Mouse (Mus musculus) mouse embryonic stem cell (cell line): ENCODE data around the gene Trib3.

ENCODE experiments used
- in situ Hi-C, 2 experiments: fragments of 300-500 bp; cut with MboI; formaldehyde crosslinking; loops; 1 replicate in 1 of 2; 3 replicates in 1 of 2; pipeline ENCODE4 v1.14.3; 2019 to 2020; ENCODE audit warnings: low sequenced_read_pairs in 2 of 2, low pct_unique_long_range_greater_than_20kb in 1 of 2, mixed read lengths in 1 of 2; ENCODE audit not compliant: unreplicated experiment in 1 of 2

Trib3 gene

DNA sequence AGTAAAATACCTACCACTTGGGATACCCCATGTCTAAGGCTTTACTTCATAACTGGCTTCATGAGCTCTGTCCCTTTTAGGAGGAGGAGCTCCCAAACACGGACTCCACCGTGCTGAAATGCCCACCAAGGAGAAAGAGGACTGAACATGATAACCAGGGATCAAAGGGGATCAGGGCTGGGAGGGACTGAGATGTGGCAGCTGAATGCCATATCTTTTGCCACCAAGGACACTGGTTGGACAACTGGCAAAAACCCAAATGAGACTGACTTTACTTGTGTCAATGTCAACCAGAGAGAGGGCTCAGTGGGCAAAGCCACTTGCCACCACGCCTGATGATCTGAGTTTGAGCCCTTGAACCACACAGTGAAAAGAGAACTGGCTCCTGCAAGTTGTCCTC lies 19.0 kb downstream of the Trib3 start:
- in situ Hi-C loops = no loop called here

DNA sequence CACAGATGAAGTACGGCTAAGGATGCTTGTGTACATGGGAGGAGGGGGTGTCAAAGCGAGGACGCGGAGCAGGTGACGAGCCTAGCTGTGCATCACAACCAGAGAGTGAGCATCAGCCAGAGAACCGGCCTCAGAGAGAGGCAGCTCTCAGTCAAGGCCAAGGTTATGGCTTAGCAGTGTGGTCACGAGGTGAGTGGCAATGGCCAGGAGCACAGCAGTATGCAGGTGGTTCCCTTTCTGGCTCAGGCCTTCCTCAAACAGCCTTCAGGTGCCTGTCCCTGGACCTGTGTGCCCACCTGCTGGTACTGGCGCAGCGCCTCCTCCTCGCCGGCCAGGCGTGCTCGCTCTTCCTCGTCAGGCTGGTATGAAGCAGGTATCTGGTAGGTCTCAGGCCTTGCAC lies 19.9 kb downstream of the Trib3 start:
- in situ Hi-C loops = no loop called here

DNA sequence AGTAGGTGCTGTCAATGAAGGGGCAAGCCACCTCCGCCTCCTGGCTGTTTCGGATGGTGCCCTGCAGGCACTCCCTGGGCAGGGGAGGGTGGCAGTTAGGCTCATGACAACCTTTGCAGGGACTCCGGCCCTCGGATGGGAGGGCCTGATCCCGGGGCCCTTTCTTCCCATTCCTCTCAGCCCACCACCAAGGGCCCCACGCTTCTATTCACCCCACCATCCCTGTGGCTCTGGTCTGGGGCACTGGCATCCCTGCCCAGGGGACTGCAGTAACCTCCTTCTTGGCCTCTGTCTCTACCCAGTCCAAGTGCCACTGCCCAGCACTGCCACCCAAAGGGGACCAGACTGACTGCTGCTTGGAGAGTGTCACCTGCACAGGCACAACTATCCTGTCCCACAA lies 21.6 kb downstream of the Trib3 start:
- in situ Hi-C loops = no loop called here

DNA sequence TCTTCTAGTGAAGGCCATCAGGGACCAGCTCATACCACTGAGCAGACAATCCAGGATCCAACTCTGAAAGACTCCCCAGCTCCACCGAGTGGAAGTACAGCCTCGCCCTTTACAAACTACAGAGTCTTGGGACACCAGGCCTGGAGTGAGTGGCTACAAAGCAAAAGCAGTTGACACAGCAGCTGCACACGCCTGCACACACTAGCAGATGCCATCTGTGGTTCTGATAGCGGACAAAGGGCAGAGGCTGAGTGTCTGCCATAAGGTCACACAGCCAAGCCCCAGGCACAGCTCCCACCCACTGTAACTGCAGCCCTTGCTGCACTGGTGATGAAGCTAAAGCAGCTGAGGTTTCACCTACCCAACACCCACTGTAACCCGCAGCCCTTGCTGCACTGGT lies 22.3 kb downstream of the Trib3 start:
- in situ Hi-C loops = no loop called here

DNA sequence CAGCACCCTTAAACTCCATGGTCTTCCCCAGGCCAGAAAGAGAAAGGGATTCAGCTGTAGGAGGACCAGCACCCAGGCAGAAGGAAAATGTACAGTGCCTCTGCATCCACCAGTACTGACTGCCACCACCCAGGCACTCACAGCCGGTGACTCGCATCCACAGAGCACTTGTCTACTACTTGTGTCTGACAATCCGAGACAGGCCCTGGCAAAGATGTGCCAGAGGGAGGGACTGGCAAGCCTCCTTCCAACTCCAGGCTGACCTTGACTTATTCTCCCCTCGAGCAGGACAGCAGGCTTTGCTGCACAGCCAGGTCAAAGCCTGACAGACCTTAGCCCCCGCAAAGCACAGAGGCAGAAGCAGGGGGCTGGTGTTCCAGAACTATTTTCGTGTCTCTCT lies 26.8 kb downstream of the Trib3 start:
- in situ Hi-C loops = no loop called here

DNA sequence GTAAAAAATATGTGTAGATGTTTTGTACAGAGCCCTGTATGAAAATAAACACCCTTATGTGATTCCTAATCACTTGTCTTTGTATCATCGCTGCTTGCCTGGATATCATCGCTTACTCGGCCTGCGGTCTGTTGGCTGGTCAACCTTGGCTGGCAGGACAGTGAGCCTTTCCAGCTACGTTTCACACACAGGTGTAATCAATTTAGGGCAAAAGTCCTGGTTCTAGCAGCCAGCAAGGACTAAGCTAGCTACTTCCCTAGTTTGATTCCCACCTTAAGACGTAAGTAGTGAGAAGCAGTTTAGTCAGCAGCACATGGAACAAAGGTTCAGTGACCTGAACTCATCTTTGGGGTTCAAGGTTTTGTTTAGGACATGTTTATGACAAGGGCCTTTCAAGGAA lies 29.9 kb downstream of the Trib3 start:
- in situ Hi-C loops = no loop called here

DNA sequence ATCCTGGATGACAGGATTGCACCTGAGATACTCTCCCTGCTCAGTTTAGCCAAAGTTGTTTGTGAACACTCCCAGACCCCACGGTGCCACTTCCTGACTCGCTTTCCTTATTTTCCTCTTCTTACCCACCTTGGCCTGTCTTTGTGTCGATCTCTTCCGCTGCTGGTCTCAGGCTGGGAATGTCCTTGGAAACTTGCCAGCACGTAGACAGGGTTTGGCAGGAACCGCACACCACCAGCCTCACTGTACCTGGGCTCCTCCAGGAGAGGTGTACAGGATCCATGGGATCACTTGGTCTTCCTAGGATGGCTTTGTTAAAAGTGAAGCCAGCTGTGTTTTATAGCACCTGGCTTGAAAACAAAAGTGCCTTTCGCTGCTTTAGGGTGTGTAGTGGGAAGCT lies 30.8 kb downstream of the Trib3 start:
- in situ Hi-C loops = no loop called here

DNA sequence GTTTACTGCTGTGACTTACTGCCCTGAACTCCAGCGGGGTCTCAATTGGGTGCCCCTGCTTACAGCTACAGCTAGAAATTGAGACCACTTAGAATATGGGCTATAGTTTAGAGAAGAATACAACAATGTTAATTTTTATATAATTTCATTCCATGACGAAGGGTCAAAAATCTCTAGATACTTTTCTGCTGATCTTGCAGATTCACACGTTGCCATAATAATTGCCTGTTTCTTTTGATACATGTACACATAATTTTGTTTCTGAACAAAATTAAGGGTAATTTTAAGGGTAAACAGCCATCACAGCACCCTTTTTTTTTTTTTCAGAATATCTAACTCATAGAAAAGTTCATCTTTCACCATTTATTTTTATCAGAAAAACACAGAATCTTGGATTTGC lies 36.6 kb downstream of the Trib3 start:
- in situ Hi-C loops = no loop called here

DNA sequence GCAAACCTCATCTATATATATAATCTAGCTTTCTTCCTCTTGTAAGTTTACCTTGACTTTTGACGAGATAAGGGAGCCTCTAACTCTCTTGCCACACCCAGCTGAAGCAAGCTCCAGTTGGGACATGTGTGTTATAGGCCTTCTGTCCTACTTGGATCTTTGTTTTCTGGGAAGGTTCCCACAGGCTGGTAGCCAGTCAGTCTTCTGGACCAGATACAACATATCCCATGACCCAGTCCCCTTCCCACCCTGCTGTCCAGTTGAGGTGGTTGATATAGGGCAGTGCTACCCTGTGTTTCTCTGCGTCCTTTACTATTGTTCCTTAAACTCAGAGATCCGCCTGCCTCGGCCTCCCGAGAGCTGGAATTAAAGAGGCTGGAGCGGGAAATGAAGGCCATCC lies 38.4 kb downstream of the Trib3 start:
- in situ Hi-C loops = no loop called here

DNA sequence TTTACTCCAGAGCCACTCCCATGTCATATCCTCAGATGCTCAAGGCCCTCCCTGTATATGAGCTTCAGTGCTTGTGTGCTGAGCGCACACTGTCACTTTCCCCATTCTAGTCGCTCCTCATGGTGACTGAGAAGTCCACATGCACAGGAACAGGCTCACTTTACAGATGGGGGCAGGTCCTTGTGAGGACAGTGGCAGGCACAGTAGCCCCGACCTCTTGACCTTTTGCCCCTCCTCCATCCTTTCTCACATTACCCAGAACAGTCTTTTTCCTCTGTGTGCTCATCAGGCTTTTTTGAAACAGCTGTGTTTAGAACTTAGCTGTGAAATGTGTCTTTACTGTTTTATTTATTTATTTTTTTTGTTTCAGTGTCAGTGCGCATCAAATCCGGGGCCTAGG lies 40.1 kb downstream of the Trib3 start:
- in situ Hi-C loops = no loop called here

DNA sequence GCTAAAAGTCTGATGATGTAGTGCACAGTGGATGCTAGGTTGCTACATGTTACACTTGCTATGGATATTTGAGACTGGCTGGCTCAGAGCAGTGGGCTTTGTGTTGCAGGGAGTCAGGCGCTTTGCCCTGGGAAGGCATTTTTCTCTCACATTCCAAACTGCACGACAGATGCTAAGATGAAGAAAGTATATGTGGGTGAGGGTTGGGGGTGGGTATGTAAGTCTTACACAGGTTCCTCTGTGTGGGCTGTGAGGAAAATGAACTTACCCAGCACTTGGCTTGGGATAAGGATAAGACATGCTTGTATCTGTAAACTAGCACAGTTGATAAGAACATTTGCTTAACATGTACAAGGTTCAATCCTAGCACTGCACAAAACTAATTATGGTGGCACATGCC lies 41.0 kb downstream of the Trib3 start:
- in situ Hi-C loops = no loop called here

DNA sequence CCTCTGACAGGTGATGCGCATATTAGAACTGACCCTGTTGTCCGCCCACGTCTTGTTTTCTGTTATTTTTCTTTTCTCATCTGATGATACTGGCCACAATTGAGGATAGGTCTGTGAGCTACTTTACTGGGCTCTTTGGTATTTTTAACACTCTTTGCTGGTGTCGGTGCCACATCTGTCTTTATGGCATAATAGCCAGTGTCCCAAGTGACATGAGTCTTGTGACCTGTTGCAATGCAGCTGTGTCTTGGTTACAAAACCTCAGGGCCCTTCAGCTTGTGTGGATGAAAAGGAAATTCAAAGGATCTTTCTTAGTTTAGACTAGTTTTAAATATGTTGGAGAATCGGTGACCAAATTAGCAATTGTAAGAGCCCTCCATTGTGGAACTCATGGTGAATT lies 49.3 kb downstream of the Trib3 start:
- in situ Hi-C loops = loop anchor here in 1 of 2 experiments (5.0 kb wide), 1 partner anchor 47 kb away; no protein-coding TSS in a partner anchor

DNA sequence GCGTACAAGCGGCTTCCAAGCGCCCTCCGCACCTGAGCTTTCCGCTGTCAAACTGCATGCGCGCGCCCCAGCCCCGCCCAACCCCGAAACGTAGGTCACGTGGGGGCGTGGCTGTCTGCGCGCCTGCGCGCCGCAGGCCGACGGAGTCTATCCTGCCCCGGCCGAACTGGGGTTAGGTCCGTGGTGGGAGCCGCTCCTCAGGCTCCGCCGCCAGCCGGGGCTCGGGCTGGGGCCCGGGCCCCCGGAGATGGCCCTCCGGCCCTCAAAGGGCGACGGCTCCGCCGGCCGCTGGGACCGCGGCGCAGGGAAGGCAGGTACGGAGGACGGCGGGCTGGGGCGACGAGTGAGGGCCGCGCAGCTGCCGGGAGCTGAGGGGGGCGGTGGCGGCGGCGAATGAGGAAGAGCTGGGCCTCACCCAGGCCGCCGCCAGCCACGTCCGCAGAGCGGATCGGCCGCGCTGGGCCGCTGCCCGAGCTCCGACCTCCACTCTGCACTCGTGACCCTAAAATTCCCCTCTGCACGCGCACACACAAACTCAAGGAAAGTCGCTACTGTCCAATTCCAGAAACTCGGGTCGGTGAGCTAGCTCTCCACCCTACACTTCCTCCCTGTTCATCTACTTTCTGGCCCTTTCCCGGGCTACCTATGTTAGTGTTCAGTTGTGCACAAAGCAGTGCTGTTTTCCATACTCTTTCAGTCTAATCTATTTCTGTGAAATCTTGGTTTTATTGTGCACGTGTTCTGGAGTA lies 49.9 kb downstream of the Trib3 start, which contains the start of gene Tbc1d20:
Gene Tbc1d20, plus strand, starts transcription at position 102 of the 749 bp plus-strand sequence.
- in situ Hi-C loops = loop anchor here in 1 of 2 experiments (5.0 kb wide), 1 partner anchor 47 kb away; no protein-coding TSS in a partner anchor

DNA sequence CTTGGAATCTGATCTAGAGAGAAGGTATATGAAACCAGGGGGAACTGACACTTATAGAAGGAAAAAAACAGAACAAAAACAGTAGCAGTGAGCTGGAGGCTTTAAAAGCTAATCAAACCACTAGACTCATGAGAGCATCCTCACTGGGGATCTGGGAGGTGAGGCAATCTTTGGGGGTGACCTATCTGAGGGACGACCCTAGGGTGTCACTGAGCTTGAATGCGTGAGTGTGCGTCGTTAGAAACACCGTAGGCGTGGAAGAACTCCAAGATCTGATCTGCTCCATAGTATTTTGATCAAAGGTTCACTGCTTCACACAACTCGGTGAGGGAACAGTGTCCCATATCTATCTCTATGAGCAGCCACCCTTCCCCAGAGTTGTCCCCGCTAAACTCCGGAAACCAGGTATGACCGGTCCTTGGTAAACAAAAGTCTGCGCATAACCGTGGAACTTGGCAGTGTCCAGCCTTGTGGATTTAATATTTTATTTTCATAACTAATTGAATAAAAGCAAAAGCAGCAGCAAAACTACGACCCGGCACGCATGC lies 50.6 kb downstream of the Trib3 start:
- in situ Hi-C loops = loop anchor here in 1 of 2 experiments (5.0 kb wide), 1 partner anchor 46 kb away; no protein-coding TSS in a partner anchor

DNA sequence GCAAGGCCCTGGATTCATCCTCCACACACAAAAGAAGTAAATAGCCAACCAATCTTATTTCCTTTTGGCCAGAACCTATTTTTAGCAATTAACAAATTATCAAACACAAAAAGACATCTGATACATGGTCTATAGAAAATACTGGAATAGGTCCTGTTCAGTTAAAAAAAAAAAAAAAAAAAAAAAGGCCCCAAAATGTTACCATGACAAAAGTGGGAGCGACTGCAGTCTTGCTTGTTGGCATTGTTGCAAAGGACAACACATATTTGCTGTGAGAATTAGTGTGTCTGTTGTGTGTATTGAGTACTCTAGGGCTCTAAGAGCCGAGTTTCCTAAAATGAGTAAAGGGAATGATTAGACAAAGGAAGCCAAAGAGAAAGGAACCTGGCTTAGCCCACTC lies 51.4 kb downstream of the Trib3 start:
- in situ Hi-C loops = loop anchor here in 1 of 2 experiments (5.0 kb wide), 1 partner anchor 45 kb away; no protein-coding TSS in a partner anchor

DNA sequence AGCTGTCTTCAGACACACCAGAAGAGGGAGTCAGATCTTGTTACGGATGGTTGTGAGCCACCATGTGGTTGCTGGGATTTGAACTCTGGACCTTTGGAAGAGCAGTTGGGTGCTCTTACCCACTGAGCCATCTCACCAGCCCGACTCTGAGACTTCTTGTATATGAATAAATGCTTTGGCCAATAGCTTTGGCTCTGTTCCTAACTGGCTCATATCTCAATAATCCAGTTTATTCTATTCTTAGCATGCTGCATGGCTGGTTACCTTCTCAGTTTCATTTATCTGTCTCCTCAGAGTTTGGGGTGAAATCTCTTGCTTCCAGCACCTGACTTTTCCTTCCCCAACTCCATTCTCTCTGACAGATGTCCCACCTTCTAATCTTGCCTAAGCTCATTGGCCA lies 54.2 kb downstream of the Trib3 start:
- in situ Hi-C loops = loop anchor here in 1 of 2 experiments (5.0 kb wide), 1 partner anchor 42 kb away; no protein-coding TSS in a partner anchor

DNA sequence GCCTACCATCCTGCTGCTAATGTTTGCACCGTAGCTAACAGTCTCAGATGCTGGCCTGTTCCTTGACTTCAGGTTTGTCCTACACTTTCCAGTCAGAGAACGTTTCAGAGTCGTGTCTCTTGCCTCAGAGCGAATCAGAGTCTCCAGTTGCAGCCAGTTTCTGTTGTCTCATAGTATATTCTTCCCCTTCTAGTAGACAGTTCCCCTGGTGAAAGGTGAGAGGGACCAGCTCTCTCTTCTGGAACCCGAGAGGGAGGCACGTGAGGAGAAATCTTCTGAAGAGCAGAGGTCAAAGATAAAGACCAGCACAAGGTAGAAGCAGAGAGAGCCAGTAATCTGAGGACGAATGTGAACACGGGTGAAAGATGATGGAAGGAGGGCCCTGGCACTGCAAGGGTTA lies 55.8 kb downstream of the Trib3 start:
- in situ Hi-C loops = no loop called here

DNA sequence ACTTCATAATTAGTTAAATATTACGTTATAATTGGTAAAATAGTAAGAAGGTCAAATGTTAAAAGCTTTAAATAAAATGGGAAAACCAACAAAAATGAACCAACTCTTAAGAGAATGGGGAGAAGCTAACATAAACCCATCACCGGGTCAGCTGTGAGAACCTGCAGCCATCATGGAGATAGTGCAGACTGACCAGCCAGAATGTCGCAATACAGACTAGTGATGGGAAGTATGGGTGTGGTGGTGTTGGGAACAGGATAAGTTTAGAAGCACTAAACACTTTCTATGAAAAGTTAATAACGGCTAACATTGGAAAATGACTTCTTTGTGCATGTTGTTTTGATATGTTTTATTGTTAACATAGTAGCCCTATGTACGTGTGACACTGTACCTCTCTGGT lies 56.3 kb downstream of the Trib3 start:
- in situ Hi-C loops = no loop called here
